ENCODE assay signal across 9 mouse cellular contexts in the genomic region with DNA sequence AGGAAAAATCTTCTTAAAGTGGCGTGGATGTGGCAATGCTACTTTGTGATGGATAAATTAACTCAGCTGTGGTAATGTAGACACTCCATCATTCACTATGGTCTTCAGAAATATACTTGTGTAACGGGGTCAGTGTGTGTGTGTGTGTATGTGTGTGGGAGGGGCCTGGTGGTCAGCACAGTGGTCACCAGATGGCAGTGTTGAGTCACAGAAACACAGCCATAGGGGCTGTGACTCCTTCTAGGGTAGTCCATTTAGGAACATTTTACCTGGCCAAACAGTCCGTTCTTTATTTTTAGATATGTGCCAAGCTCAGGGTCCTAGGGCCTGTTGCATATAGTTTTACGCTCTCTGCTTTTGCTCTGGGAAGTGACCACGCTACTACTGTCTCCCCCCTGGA.
DNase-seq lines count a peak whose midpoint lies in the region; ATAC-seq and TF ChIP-seq lines count a peak whose summit lies in the region.
"Had no signal": no experiment of that assay in that cellular context is flagged by ENCODE, and none has a peak within 500 bp of the region (broad histone marks: within the 10 kb centered on the region; RNA-seq: fewer than 3 reads in every experiment).

No protein-coding gene starts in this region.

- intact Hi-C loops in heart, postnatal 36 days (cut with DNase I) = loop anchor here (5.0 kb wide), 1 partner anchor 954 kb away; no protein-coding TSS in a partner anchor

- no peaks in the 10 kb centered on the region for H3K27me3 ChIP-seq in forebrain, embryonic 10.5 days (ENCODE audit: poor library complexity, severe bottlenecking)
- no peaks in the 10 kb centered on the region for H3K27me3 ChIP-seq in forebrain, embryonic 16.5 days (replicated peaks; ENCODE audit: control insufficient read depth, insufficient read depth, low read length)
- no peaks in the 10 kb centered on the region for H3K27me3 ChIP-seq in lung, embryonic 14.5 days (ENCODE audit: insufficient read depth, low read length)
- H3K27me3 ChIP-seq in neural tube, embryonic 11.5 days (ENCODE audit: control insufficient read depth, insufficient read depth, low read length) = no peaks in the 10 kb centered on the region

- 71% methylated on average over 5 of the region's 5 CpGs for WGBS in forebrain, embryonic 10.5 days
- WGBS in forebrain, embryonic 16.5 days = 63% methylated on average over 5 of the region's 5 CpGs
- 74% methylated on average over 5 of the region's 5 CpGs for WGBS in lung, embryonic 14.5 days
- WGBS in neural tube, embryonic 11.5 days = 74% methylated on average over 5 of the region's 5 CpGs

- peak; percentile 60 for TF ChIP-seq CTCF in lung, embryonic 14.5 days (IDR thresholded peaks at IDR 0.05; ENCODE audit: low read depth)

- ATAC-seq in forebrain, embryonic 16.5 days = no peak
- no peak for ATAC-seq in lung, embryonic 14.5 days (ENCODE audit: insufficient read depth)
- no peak for ATAC-seq in neural tube, embryonic 11.5 days (ENCODE audit: insufficient read depth, low FRiP score, low TSS enrichment)

- no peak overlapping the region for H3K9ac ChIP-seq in forebrain, embryonic 16.5 days (replicated peaks; ENCODE audit: low read depth, low read length)
- no peak overlapping the region for H3K9ac ChIP-seq in lung, embryonic 14.5 days
- H3K9ac ChIP-seq in neural tube, embryonic 11.5 days (ENCODE audit: low read length) = no peak overlapping the region
- H3K9ac ChIP-seq: heart, embryonic 13.5 days had no signal

- no peaks in the 10 kb centered on the region for H3K9me3 ChIP-seq in forebrain, embryonic 10.5 days
- no peaks in the 10 kb centered on the region for H3K9me3 ChIP-seq in forebrain, embryonic 16.5 days (ENCODE audit: control insufficient read depth, low read length)
- H3K9me3 ChIP-seq in lung, embryonic 14.5 days (ENCODE audit: low read depth, low read length) = no peaks in the 10 kb centered on the region
- H3K9me3 ChIP-seq in neural tube, embryonic 11.5 days (ENCODE audit: control insufficient read depth, low read length) = no peaks in the 10 kb centered on the region

- H3K27ac ChIP-seq in forebrain, embryonic 10.5 days = no peak overlapping the region
- no peak overlapping the region for H3K27ac ChIP-seq in forebrain, embryonic 16.5 days (ENCODE audit: low read length)
- H3K27ac ChIP-seq in lung, embryonic 14.5 days (ENCODE audit: low read depth) = no peak overlapping the region
- H3K27ac ChIP-seq in neural tube, embryonic 11.5 days (ENCODE audit: low read depth, low read length) = no peak overlapping the region
- H3K27ac ChIP-seq: heart, embryonic 13.5 days had no signal

- H3K4me3 ChIP-seq in forebrain, embryonic 10.5 days = no peak overlapping the region
- H3K4me3 ChIP-seq in forebrain, embryonic 16.5 days (replicated peaks; ENCODE audit: low read length) = no peak overlapping the region
- no peak overlapping the region for H3K4me3 ChIP-seq in lung, embryonic 14.5 days (ENCODE audit: low read depth, low read length)
- no peak overlapping the region for H3K4me3 ChIP-seq in neural tube, embryonic 11.5 days (ENCODE audit: low read depth, low read length)
- H3K4me3 ChIP-seq: heart, embryonic 13.5 days had no signal

- peak; percentile 46 for DNase-seq in forebrain, embryonic 10.5 days (ENCODE audit: extremely low spot score, low spot score)
- DNase-seq in lung, embryonic 14.5 days = peak; percentile 57
- no peak for DNase-seq in lung, postnatal 25 days (ENCODE audit: low spot score)
- peak; percentile 54 for DNase-seq in adrenal gland, postnatal 14 days
- DNase-seq in heart, postnatal 36 days = peak; percentile 14 to 24
- peak; percentile 58 for DNase-seq in neural tube, embryonic 11.5 days (ENCODE audit: low spot score)
- DNase-seq in ovary, postnatal 14 days (ENCODE audit: low spot score) = no peak

- H3K4me1 ChIP-seq in forebrain, embryonic 10.5 days = no peaks in the 10 kb centered on the region
- no peaks in the 10 kb centered on the region for H3K4me1 ChIP-seq in forebrain, embryonic 16.5 days (replicated peaks; ENCODE audit: control insufficient read depth, insufficient read depth, low read length)
- no peaks in the 10 kb centered on the region for H3K4me1 ChIP-seq in lung, embryonic 14.5 days (ENCODE audit: insufficient read depth)
- H3K4me1 ChIP-seq in neural tube, embryonic 11.5 days (ENCODE audit: control insufficient read depth, insufficient read depth, low read length) = no peaks in the 10 kb centered on the region
- H3K4me1 ChIP-seq: heart, embryonic 13.5 days had no signal

- no peak overlapping the region for H3K4me2 ChIP-seq in forebrain, embryonic 16.5 days (ENCODE audit: low read length)
- H3K4me2 ChIP-seq in lung, embryonic 14.5 days = no peak overlapping the region
- no peak overlapping the region for H3K4me2 ChIP-seq in neural tube, embryonic 11.5 days (ENCODE audit: low read depth)
- H3K4me2 ChIP-seq: heart, embryonic 13.5 days had no signal

- H3K36me3 ChIP-seq in forebrain, embryonic 10.5 days (replicated peaks) = no peaks in the 10 kb centered on the region
- no peaks in the 10 kb centered on the region for H3K36me3 ChIP-seq in forebrain, embryonic 16.5 days (ENCODE audit: control insufficient read depth, insufficient read depth)
- H3K36me3 ChIP-seq in lung, embryonic 14.5 days (ENCODE audit: insufficient read depth) = no peaks in the 10 kb centered on the region
- no peaks in the 10 kb centered on the region for H3K36me3 ChIP-seq in neural tube, embryonic 11.5 days (ENCODE audit: control insufficient read depth, insufficient read depth, low read length)
- H3K36me3 ChIP-seq: heart, embryonic 13.5 days had no signal

Comparison
In these comparisons a context has a peak if more than half of its experiments do, and no peak if none do; other contexts are left out.
1. DNase-seq: peak in forebrain, embryonic 10.5 days (single experiment), lung, embryonic 14.5 days (single experiment), adrenal gland, postnatal 14 days (single experiment), heart, postnatal 36 days (2 of 2) and neural tube, embryonic 11.5 days (single experiment); none in lung, postnatal 25 days (single experiment) and ovary, postnatal 14 days (single experiment).